Mouse (Mus musculus) liver, postnatal 0 days (tissue): ENCODE measurements at regions not wholly inside any gene's neighbourhood (a gene's known extent, or its start where the extent isn't known, plus 50 kb on each side); places are given as distances from the start of the nearest gene placed in this dataset.

Experiments used
- CTCF ChIP-seq: sonication (generic); IDR thresholded peaks from 2 replicates; pipeline ENCODE4 v1.5.1; 2016; ENCODE audit warnings: antibody characterized with exemption, low read depth
- EP300 ChIP-seq: IDR thresholded peaks from 2 replicates; pipeline ENCODE4 v1.6.1; 2016; ENCODE audit warnings: antibody characterized with exemption, low read depth, mild to moderate bottlenecking

DNA sequence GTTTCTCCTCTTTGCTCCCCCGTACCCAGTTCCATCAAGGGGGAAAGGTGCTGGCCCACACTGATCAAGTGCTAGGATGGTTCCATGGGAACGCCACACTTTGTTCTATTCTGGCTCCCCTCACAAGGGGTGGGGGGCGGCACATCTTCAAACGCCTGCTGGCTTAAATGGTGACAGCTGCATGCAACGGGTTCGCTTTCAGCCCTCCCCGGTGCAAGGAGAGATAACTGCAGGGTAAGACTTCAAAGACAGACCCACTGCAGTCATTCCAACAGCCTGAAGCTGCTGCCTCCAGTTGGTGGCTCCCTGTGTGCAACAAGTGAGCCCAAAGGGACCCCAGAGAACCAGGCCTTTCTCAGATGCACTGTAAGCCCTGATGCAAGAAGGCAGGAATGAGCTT lies 173.9 kb upstream of the Lef1 start:
- TF ChIP-seq CTCF (no peak), EP300 (no peak)
